Mouse (Mus musculus) CH12.LX (cell line): ENCODE measurements around the gene Lrch3. TPM values are rescaled to one million over a fixed set of nuclear protein-coding genes. Genes with fewer than 3 reads are reported as not detected.

Experiments used
- DNase-seq: peaks from one replicate; pipeline ENCODE4 v3.0.0-alpha.2; 2013; ENCODE audit errors: extremely low read depth
- H3K27ac ChIP-seq: 2 replicates; pipeline ENCODE4 v1.5.1; 2012; ENCODE audit warnings: low read depth, mild to moderate bottlenecking, control low read depth, moderate library complexity; ENCODE audit not compliant: insufficient read depth
- H3K27me3 ChIP-seq: replicated peaks from 2 replicates; pipeline ENCODE3; 2012; ENCODE audit warnings: inconsistent platforms
- H3K36me3 ChIP-seq, 2 experiments: replicated peaks in 1 of 2; 2 replicates each; pipeline versions ENCODE3 to v1.6.1; 2012; ENCODE audit warnings: inconsistent platforms in 1 of 2, low read length in 1 of 2, mild to moderate bottlenecking in 1 of 2, mixed read lengths in 1 of 2, moderate library complexity in 1 of 2; ENCODE audit not compliant: control insufficient read depth in 1 of 2, insufficient read depth in 1 of 2
- H3K4me1 ChIP-seq, 2 experiments: 2 replicates each; pipeline ENCODE4 v1.6.1; 2012; ENCODE audit warnings: inconsistent platforms in 1 of 2, moderate library complexity in 1 of 2; ENCODE audit not compliant: insufficient read depth in 2 of 2, control insufficient read depth in 1 of 2
- H3K4me2 ChIP-seq: 2 replicates; pipeline ENCODE4 v1.6.1; 2012; ENCODE audit warnings: low read depth, mild to moderate bottlenecking, control low read depth; ENCODE audit not compliant: poor library complexity, insufficient read depth, severe bottlenecking
- H3K4me3 ChIP-seq, 3 experiments: fragments of 150-350 bp in 1 of 3; sonication (generic) in 1 of 3; replicated peaks in 1 of 3; 2 replicates each; pipeline versions ENCODE3 to v1.5.1; 2011 to 2012; ENCODE audit warnings: low read depth in 2 of 3, low read length in 2 of 3, mild to moderate bottlenecking in 2 of 3, moderate library complexity in 2 of 3, control low read depth in 1 of 3, improper control_type of control experiment in 1 of 3, inconsistent platforms in 1 of 3, mixed read lengths in 1 of 3; ENCODE audit not compliant: poor library complexity in 1 of 3
- H3K79me2 ChIP-seq: replicated peaks from 2 replicates; pipeline ENCODE4 v1.6.1; 2012; ENCODE audit warnings: mild to moderate bottlenecking, moderate library complexity; ENCODE audit not compliant: control insufficient read depth, poor library complexity, insufficient read depth, severe bottlenecking; ENCODE audit errors: extremely low read depth
- H3K9ac ChIP-seq: 2 replicates; pipeline ENCODE4 v1.6.1; 2012; ENCODE audit warnings: low read depth, mild to moderate bottlenecking, control low read depth, moderate library complexity; ENCODE audit not compliant: insufficient read depth
- H3K9me3 ChIP-seq: replicated peaks from 2 replicates; pipeline ENCODE3; 2012; ENCODE audit warnings: low read length, inconsistent platforms, mixed read lengths
- BHLHE40 ChIP-seq: IDR thresholded peaks from 2 replicates; pipeline ENCODE4 v1.6.1; 2011; ENCODE audit warnings: mild to moderate bottlenecking, low read depth, low read length, improper control_type of control experiment
- CHD1 ChIP-seq: IDR thresholded peaks from 2 replicates; pipeline ENCODE4 v1.6.1; 2012; ENCODE audit warnings: low read depth, low read length, improper control_type of control experiment, inconsistent platforms
- CHD2 ChIP-seq: IDR thresholded peaks from 2 replicates; pipeline ENCODE4 v1.6.1; 2011; ENCODE audit warnings: low read length, improper control_type of control experiment
- CTCF ChIP-seq, 2 experiments: IDR thresholded peaks in 1 of 2; conservative IDR thresholded peaks in 1 of 2; 2 replicates each; pipeline ENCODE4 v1.5.1; 2011 to 2012; ENCODE audit warnings: low read depth in 2 of 2, low read length in 2 of 2, improper control_type of control experiment in 1 of 2, inconsistent platforms in 1 of 2, mild to moderate bottlenecking in 1 of 2, moderate library complexity in 1 of 2
- E2F4 ChIP-seq: IDR thresholded peaks from 2 replicates; pipeline ENCODE4 v1.6.1; 2011; ENCODE audit warnings: low read depth, low read length, improper control_type of control experiment; ENCODE audit not compliant: insufficient replicate concordance
- EP300 ChIP-seq: IDR thresholded peaks from 2 replicates; pipeline ENCODE4 v1.6.1; 2011; ENCODE audit warnings: low read length, improper control_type of control experiment
- HCFC1 ChIP-seq: IDR thresholded peaks from 2 replicates; pipeline ENCODE4 v1.6.1; 2012; ENCODE audit warnings: low read depth, mild to moderate bottlenecking, inconsistent platforms, low read length, improper control_type of control experiment
- IRF4 ChIP-seq: IDR thresholded peaks from 2 replicates; pipeline ENCODE4 v1.6.1; 2014; ENCODE audit warnings: low read depth, mild to moderate bottlenecking, inconsistent platforms, low read length, improper control_type of control experiment
- JUND ChIP-seq: conservative IDR thresholded peaks from 2 replicates; pipeline ENCODE4 v1.6.1; 2011; ENCODE audit warnings: low read depth, low read length, improper control_type of control experiment
- MAFK ChIP-seq: IDR thresholded peaks from 2 replicates; pipeline ENCODE4 v1.6.1; 2011; ENCODE audit warnings: low read length, improper control_type of control experiment; ENCODE audit not compliant: insufficient replicate concordance
- MAX ChIP-seq: IDR thresholded peaks from 2 replicates; pipeline ENCODE4 v1.6.1; 2011; ENCODE audit warnings: low read length, improper control_type of control experiment
- MEF2A ChIP-seq: IDR thresholded peaks from 2 replicates; pipeline ENCODE4 v1.6.1; 2014; ENCODE audit warnings: low read depth, mild to moderate bottlenecking, inconsistent platforms, low read length, improper control_type of control experiment, borderline replicate concordance
- MYC ChIP-seq: IDR thresholded peaks from 2 replicates; pipeline ENCODE4 v1.6.1; 2011; ENCODE audit warnings: low read depth, mild to moderate bottlenecking, improper control_type of control experiment, low read length
- NELFE ChIP-seq: IDR thresholded peaks from 2 replicates; pipeline ENCODE4 v1.6.1; 2011; ENCODE audit warnings: low read depth, low read length, improper control_type of control experiment
- PAX5 ChIP-seq: IDR thresholded peaks from 2 replicates; pipeline ENCODE4 v1.6.1; 2012; ENCODE audit warnings: low read length, inconsistent platforms, mixed read lengths
- RCOR1 ChIP-seq: conservative IDR thresholded peaks from 2 replicates; pipeline ENCODE4 v1.6.1; 2012; ENCODE audit warnings: low read depth, mild to moderate bottlenecking, inconsistent platforms, low read length, improper control_type of control experiment
- SIN3A ChIP-seq: IDR thresholded peaks from 2 replicates; pipeline ENCODE4 v1.6.1; 2012; ENCODE audit warnings: low read length, improper control_type of control experiment, inconsistent platforms
- SMC3 ChIP-seq: IDR thresholded peaks from 2 replicates; pipeline ENCODE4 v1.6.1; 2011; ENCODE audit warnings: low read depth, low read length, improper control_type of control experiment
- TCF12 ChIP-seq: IDR thresholded peaks from 2 replicates; pipeline ENCODE4 v1.6.1; 2014; ENCODE audit warnings: low read depth, mild to moderate bottlenecking, inconsistent platforms, low read length, improper control_type of control experiment
- UBTF ChIP-seq: IDR thresholded peaks from 2 replicates; pipeline ENCODE4 v1.6.1; 2012; ENCODE audit warnings: low read depth, mild to moderate bottlenecking, inconsistent platforms, low read length, improper control_type of control experiment, moderate library complexity
- USF1 ChIP-seq: IDR thresholded peaks from 2 replicates; pipeline ENCODE4 v1.6.1; 2014; ENCODE audit warnings: low read depth, mild to moderate bottlenecking, inconsistent platforms, low read length, improper control_type of control experiment
- USF2 ChIP-seq: conservative IDR thresholded peaks from 2 replicates; pipeline ENCODE4 v1.6.1; 2011; ENCODE audit warnings: low read depth, low read length, improper control_type of control experiment
- ZC3H11A ChIP-seq: IDR thresholded peaks from 2 replicates; pipeline ENCODE4 v1.6.1; 2012; ENCODE audit warnings: low read depth, mild to moderate bottlenecking, inconsistent platforms, low read length, improper control_type of control experiment
- ZKSCAN1 ChIP-seq: IDR thresholded peaks from 2 replicates; pipeline ENCODE4 v1.6.1; 2012; ENCODE audit warnings: low read depth, inconsistent platforms, low read length, improper control_type of control experiment, borderline replicate concordance
- dilution Hi-C: fragments of 300-500 bp; cut with MboI; formaldehyde crosslinking; loops from 2 replicates; pipeline ENCODE4 v1.14.3; 2020; ENCODE audit warnings: low sequenced_read_pairs; ENCODE audit not compliant: extremely low pct_unique_long_range_greater_than_20kb, extremely low pct_ligation_motif_present
- in situ Hi-C: fragments of 300-500 bp; cut with MboI; formaldehyde crosslinking; loops from 3 replicates; pipeline ENCODE4 v1.14.3; 2019; ENCODE audit warnings: low sequenced_read_pairs, low pct_ligation_motif_present, low pct_unique_long_range_greater_than_20kb, mixed read lengths
- polyA plus RNA-seq: library from polyadenylated mRNA; unstranded; fragments of >175 nt; gene quantifications from 2 replicates; pipeline ENCODE4 v1.2.1, GENCODE M21; 2012; ENCODE audit warnings: low read depth; ENCODE audit not compliant: insufficient read length
- total RNA-seq, 2 experiments: library from RNA; depleted of rRNA; stranded (reverse); fragments of 300-350 nt in 1 of 2; fragments of >200 nt in 1 of 2; gene quantifications; 2 replicates each; pipeline ENCODE4 v1.2.3; 2012 to 2014

Lrch3 gene
- total and polyA plus RNA-seq, 3 experiments: 11.9 to 20.7 (median 16.1) TPM

DNA sequence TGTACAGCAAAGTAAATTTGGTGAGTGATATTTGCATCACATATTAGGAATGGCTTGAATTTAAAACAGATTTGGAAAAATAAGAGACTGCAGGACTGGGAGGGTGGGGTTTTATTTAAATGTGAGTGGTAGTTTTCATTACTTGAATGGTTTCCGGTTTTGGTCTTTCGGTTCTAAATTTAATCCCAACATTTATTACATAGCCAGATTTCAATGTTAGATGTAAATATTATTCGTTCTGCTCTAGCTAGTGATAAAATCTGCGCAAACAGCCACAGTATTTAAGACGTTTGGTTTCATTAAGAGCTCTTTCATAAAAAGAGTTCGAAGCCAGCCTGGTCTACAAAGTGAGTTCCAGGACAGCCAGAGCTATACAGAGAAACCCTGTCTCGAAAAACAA lies 688 bp upstream of the Lrch3 start:
- H3K27me3 ChIP-seq: no peaks in the 10 kb centered on the region
- in situ Hi-C loops (no loop called here), dilution Hi-C loops (no loop called here)
- no peak for DNase-seq
- TF ChIP-seq USF1: no peak
- no peak for TF ChIP-seq MYC
- TF ChIP-seq CTCF (conservative IDR thresholded peaks at IDR 0.05 in 1 of 2, IDR thresholded peaks at IDR 0.05 in 1 of 2; ENCODE audit: low read depth in 2 of 2, low read length in 2 of 2): no peak
- TF ChIP-seq EP300: peak; percentile 49
- TF ChIP-seq SIN3A: no peak
- no peak for TF ChIP-seq TCF12
- no peak for TF ChIP-seq NELFE
- no peak for TF ChIP-seq RCOR1
- TF ChIP-seq SMC3: no peak
- no peak for TF ChIP-seq MAFK
- TF ChIP-seq ZKSCAN1: no peak
- TF ChIP-seq MAX: no peak
- no peak for TF ChIP-seq HCFC1
- TF ChIP-seq PAX5: no peak
- peak; percentile 61; the same call in 1 of the 2 replicates for TF ChIP-seq MEF2A
- TF ChIP-seq USF2: no peak
- no peak for TF ChIP-seq CHD2
- TF ChIP-seq JUND: no peak
- TF ChIP-seq E2F4: no peak
- TF ChIP-seq BHLHE40: no peak
- TF ChIP-seq IRF4: no peak; the same call in 1 of the 2 replicates
- TF ChIP-seq ZC3H11A: no peak
- TF ChIP-seq CHD1: 0 out of 2 replicates have a peak, but pooled peaks have one; percentile 64
- TF ChIP-seq UBTF: no peak
- no peaks in the 10 kb centered on the region for H3K9me3 ChIP-seq
- peaks cover 12% of the 10 kb centered on the region for H3K79me2 ChIP-seq
- peaks cover under 1 to 11% of the 10 kb centered on the region in 2 experiments for H3K36me3 ChIP-seq
- H3K27ac ChIP-seq: no peak overlapping the region
- H3K4me2 ChIP-seq: peak overlapping the region; percentile 56; the same call in 1 of the 2 replicates
- H3K4me3 ChIP-seq: peak overlapping the region in 1 of 3 experiments; percentile 73
- peak overlapping the region; percentile 77 for H3K9ac ChIP-seq
- H3K4me1 ChIP-seq: peaks cover 4 to 34% of the 10 kb centered on the region in 2 experiments; a peak in 3 of 4 replicates
